In genomic region chr3:123370927-123371326, GRCm38 (mm10) we compare ENCODE assay signal across 27 mouse cellular contexts.
"Had no signal": no experiment of that assay in that cellular context is flagged by ENCODE, and none has a peak within 500 bp of the region (broad histone marks: within the 10 kb centered on the region; RNA-seq: fewer than 3 reads in every experiment).

No protein-coding gene starts in this region.

- H3K9ac ChIP-seq: limb, embryonic 12.5 days; limb, embryonic 13.5 days; limb, embryonic 15.5 days; liver, embryonic 12.5 days; liver, embryonic 13.5 days; liver, embryonic 14.5 days; liver, embryonic 15.5 days; liver, postnatal 0 days; lung, embryonic 14.5 days; lung, embryonic 15.5 days; midbrain, embryonic 12.5 days; midbrain, embryonic 13.5 days; midbrain, embryonic 15.5 days had no signal

- H3K27ac ChIP-seq: limb, embryonic 10.5 days; limb, embryonic 12.5 days; limb, embryonic 13.5 days; limb, embryonic 15.5 days; liver, embryonic 12.5 days; liver, embryonic 13.5 days; liver, embryonic 14.5 days; liver, embryonic 15.5 days; lung, embryonic 15.5 days; macrophage; midbrain, embryonic 10.5 days; midbrain, embryonic 12.5 days; midbrain, embryonic 13.5 days; midbrain, embryonic 15.5 days had no signal

- H3K27me3 ChIP-seq: limb, embryonic 12.5 days; limb, embryonic 13.5 days; limb, embryonic 15.5 days; liver, embryonic 12.5 days; liver, embryonic 13.5 days; liver, embryonic 15.5 days; lung, embryonic 15.5 days; megakaryocyte, embryonic 14.5 days; midbrain, embryonic 12.5 days; midbrain, embryonic 13.5 days; midbrain, embryonic 15.5 days had no signal

- H3K9me3 ChIP-seq: limb, embryonic 10.5 days; limb, embryonic 12.5 days; limb, embryonic 13.5 days; limb, embryonic 15.5 days; liver, embryonic 12.5 days; liver, embryonic 13.5 days; liver, embryonic 15.5 days; lung, embryonic 15.5 days; megakaryocyte, embryonic 14.5 days; midbrain, embryonic 10.5 days; midbrain, embryonic 12.5 days; midbrain, embryonic 13.5 days; midbrain, embryonic 15.5 days had no signal

- DNase-seq: left cerebral cortex, postnatal 4 days; liver; liver, embryonic 13.5 days; liver, postnatal 0 days; lung, adult 18-20 months; lung, adult 2 months; lung, embryonic 14.5 days; lung, postnatal 10 days; lung, postnatal 14 days; lung, postnatal 36 days; lung, postnatal 4 days; midbrain, embryonic 14.5 days had no signal

- H3K4me3 ChIP-seq: limb, embryonic 10.5 days; limb, embryonic 12.5 days; limb, embryonic 13.5 days; limb, embryonic 15.5 days; liver, embryonic 12.5 days; liver, embryonic 13.5 days; liver, embryonic 15.5 days; lung, embryonic 15.5 days; megakaryocyte, embryonic 14.5 days; midbrain, embryonic 10.5 days; midbrain, embryonic 12.5 days; midbrain, embryonic 13.5 days; midbrain, embryonic 15.5 days; myocyte had no signal

- H3K4me1 ChIP-seq: limb, embryonic 10.5 days; limb, embryonic 12.5 days; limb, embryonic 13.5 days; liver, embryonic 12.5 days; liver, embryonic 13.5 days; liver, embryonic 15.5 days; lung, embryonic 15.5 days; midbrain, embryonic 10.5 days; midbrain, embryonic 12.5 days; midbrain, embryonic 13.5 days; midbrain, embryonic 15.5 days had no signal
